8 mouse cellular contexts compared by ENCODE assay signal in genomic region chr9:96196636-96197181, GRCm38 (mm10). TPM values are rescaled to one million over a fixed set of nuclear protein-coding genes. Genes with fewer than 3 reads are reported as not detected.
A peak's percentile ranks its signal among the peaks of the same experiment; 100 is the strongest.
DNase-seq lines count a peak whose midpoint lies in the region; ATAC-seq and TF ChIP-seq lines count a peak whose summit lies in the region.

No protein-coding gene starts in this region.

- peak overlapping the region; percentile 92 for H3K4me3 ChIP-seq in embryonic facial prominence, embryonic 10.5 days
- peak overlapping the region; percentile 72 for H3K4me3 ChIP-seq in liver, adult 2 months (ENCODE audit: insufficient read depth, low read depth, low read length)
- peak overlapping the region; percentile 85 for H3K4me3 ChIP-seq in stomach, embryonic 15.5 days (replicated peaks)

- no peaks in the 10 kb centered on the region for H3K36me3 ChIP-seq in embryonic facial prominence, embryonic 10.5 days (replicated peaks)
- H3K36me3 ChIP-seq in liver, adult 2 months (ENCODE audit: control insufficient read depth, insufficient read depth, low read length), result no peaks in the 10 kb centered on the region
- no peaks in the 10 kb centered on the region for H3K36me3 ChIP-seq in stomach, embryonic 15.5 days

- no peak for TF ChIP-seq POLR2A in liver, adult 2 months (IDR thresholded peaks at IDR 0.05; ENCODE audit: extremely low read depth, insufficient read depth, low read length)

- H3K9me3 ChIP-seq in embryonic facial prominence, embryonic 10.5 days, result no peaks in the 10 kb centered on the region
- no peaks in the 10 kb centered on the region for H3K9me3 ChIP-seq in stomach, embryonic 15.5 days

- DNase-seq in 3T3-L1 (ENCODE audit: low read depth, low spot score), result peak; percentile 63
- DNase-seq in adrenal gland, adult 2 months, result peak; percentile 76
- peak; percentile 59 for DNase-seq in embryonic facial prominence, embryonic 10.5 days (ENCODE audit: low spot score)
- DNase-seq in kidney, adult 18-20 months, result peak; percentile 63
- DNase-seq in liver, adult 2 months (ENCODE audit: extremely low read depth, low read depth, low spot score), result peak; percentile 47

- H3K4me1 ChIP-seq in embryonic facial prominence, embryonic 10.5 days, result peaks cover 23% of the 10 kb centered on the region
- 0 out of 2 replicates have a peak, but pooled peaks cover 2% of the 10 kb centered on the region for H3K4me1 ChIP-seq in liver, adult 2 months (ENCODE audit: control insufficient read depth, insufficient read depth, low read length)
- 0 out of 2 replicates have a peak, but pooled peaks cover 5% of the 10 kb centered on the region for H3K4me1 ChIP-seq in stomach, embryonic 15.5 days

- peak overlapping the region; percentile 92 for H3K27ac ChIP-seq in embryonic facial prominence, embryonic 10.5 days (replicated peaks)
- H3K27ac ChIP-seq in liver, adult 2 months (replicated peaks; ENCODE audit: insufficient read depth, low read depth, low read length), result peak overlapping the region; percentile 83
- H3K27ac ChIP-seq in stomach, embryonic 15.5 days, result peak overlapping the region; percentile 93

- peak; percentile 32; the same call in 1 of the 2 replicates for ATAC-seq in granulocyte monocyte progenitor cell, adult 5-6 weeks (replicated peaks; ENCODE audit: poor library complexity, severe bottlenecking)
- ATAC-seq in monocyte, adult 5-6 weeks (replicated peaks; ENCODE audit: insufficient number of reproducible peaks, low FRiP score, low TSS enrichment, poor library complexity, severe bottlenecking), result peak; percentile 55
- no peak for ATAC-seq in stomach, embryonic 15.5 days (ENCODE audit: insufficient read depth, low FRiP score, low read depth)

- H3K79me2 ChIP-seq in liver, adult 2 months (ENCODE audit: control insufficient read depth, insufficient read depth, low read length), result peaks cover 2% of the 10 kb centered on the region; the same call in 1 of the 2 replicates

- no peaks in the 10 kb centered on the region for H3K27me3 ChIP-seq in embryonic facial prominence, embryonic 10.5 days (replicated peaks; ENCODE audit: low read depth, poor library complexity, severe bottlenecking)
- H3K27me3 ChIP-seq in liver, adult 2 months (ENCODE audit: control insufficient read depth, insufficient read depth, low read length), result no peaks in the 10 kb centered on the region
- H3K27me3 ChIP-seq in stomach, embryonic 15.5 days (replicated peaks), result no peaks in the 10 kb centered on the region

- TF ChIP-seq CTCF in liver, adult 2 months (IDR thresholded peaks at IDR 0.05; ENCODE audit: low read depth, low read length), result peak; percentile 49

- peak overlapping the region; percentile 73 for H3K4me2 ChIP-seq in stomach, embryonic 15.5 days

- WGBS in embryonic facial prominence, embryonic 10.5 days, result under 1% methylated on average over 20 of the region's 20 CpGs
- WGBS in liver, adult 2 months, result under 1% methylated on average over 20 of the region's 20 CpGs
- 0% methylated on average over 20 of the region's 20 CpGs for WGBS in stomach, embryonic 15.5 days

- peak overlapping the region; percentile 92 for H3K9ac ChIP-seq in liver, adult 2 months (ENCODE audit: low read depth, low read length)
- H3K9ac ChIP-seq in stomach, embryonic 15.5 days, result peak overlapping the region; percentile 82

RNA-seq across cellular contexts. Expression of gene Tfdp2, which starts 0.6 kb away (rescaled TPM):
- total RNA-seq in adrenal gland, adult 2 months (2021), result 10 to 100 TPM; 59.4 to 76.1 TPM
- polyA plus RNA-seq in adrenal gland, adult 2 months (2012; rRNA removed), result 58.1 and 65.7 TPM in 2 replicates
- polyA plus RNA-seq in embryonic facial prominence, embryonic 10.5 days (2016; fragmentation: Nextera tagmentation; extraction: Ambion mirVana), result 61.4 and 72.1 TPM in 2 replicates
- total RNA-seq in granulocyte monocyte progenitor cell, adult 5-6 weeks (2014; fragmentation: Nextera tagmentation), result 13.1 and 24.4 TPM in 2 replicates
- 35.9 and 38.8 TPM in 2 replicates for total RNA-seq in granulocyte monocyte progenitor cell, adult 5-6 weeks (2017)
- total RNA-seq in liver, adult 2 months (2014; rRNA removed), result 16.2 and 18.3 TPM in 2 replicates
- polyA plus RNA-seq in liver, adult 2 months (2012; rRNA removed), result 6.1 and 6.9 TPM in 2 replicates
- total RNA-seq in monocyte, adult 5-6 weeks (2017), result 20.5 to 44.9 TPM (median 35.9 TPM) in 3 replicates
- 38.9 and 43.2 TPM in 2 replicates for polyA plus RNA-seq in stomach, embryonic 15.5 days (2015; fragmentation: Nextera tagmentation; extraction: Ambion mirVana)
